Comparison of ENCODE assay signal across 21 mouse cellular contexts in genomic region chr15:4672859-4673258, GRCm38 (mm10). TPM values are rescaled to one million over a fixed set of nuclear protein-coding genes. Genes with fewer than 3 reads are reported as not detected.
"Had no signal": no experiment of that assay in that cellular context is flagged by ENCODE, and none has a peak within 500 bp of the region (broad histone marks: within the 10 kb centered on the region; RNA-seq: fewer than 3 reads in every experiment).

No protein-coding gene starts in this region.

RNA-seq across cellular contexts. Expression of gene C6, which starts 54.1 kb away (rescaled TPM):
- total RNA-seq: common myeloid progenitor, adult 5-6 weeks; granulocyte monocyte progenitor cell, adult 5-6 weeks had no signal
- polyA plus RNA-seq: cortical plate, adult 2 months; embryonic facial prominence, embryonic 10.5 days; embryonic facial prominence, embryonic 11.5 days; embryonic facial prominence, embryonic 12.5 days; embryonic facial prominence, embryonic 13.5 days; embryonic facial prominence, embryonic 14.5 days; erythroblast, embryonic 14.5 days; forebrain, embryonic 10.5 days; forebrain, embryonic 11.5 days; forebrain, embryonic 12.5 days; forebrain, embryonic 13.5 days; forebrain, embryonic 14.5 days; forebrain, embryonic 15.5 days; forebrain, embryonic 16.5 days; frontal cortex, adult 2 months; heart, embryonic 10.5 days; heart, embryonic 11.5 days; heart, embryonic 12.5 days; heart, embryonic 13.5 days had no signal
